Mouse (Mus musculus) central nervous system, embryonic 11.5 days (tissue): ENCODE measurements around the gene Gja4. TPM values are rescaled to one million over a fixed set of nuclear protein-coding genes. Genes with fewer than 3 reads are reported as not detected.

Source experiments
- polyA plus RNA-seq: library from polyadenylated mRNA; depleted of rRNA; stranded (reverse); fragments of >200 nt; gene quantifications from 2 replicates; pipeline ENCODE4 v1.2.3, GENCODE M21; 2012; rRNA removed

Gja4 gene
- 13.9 and 17.1 TPM in 2 replicates for polyA plus RNA-seq

DNA sequence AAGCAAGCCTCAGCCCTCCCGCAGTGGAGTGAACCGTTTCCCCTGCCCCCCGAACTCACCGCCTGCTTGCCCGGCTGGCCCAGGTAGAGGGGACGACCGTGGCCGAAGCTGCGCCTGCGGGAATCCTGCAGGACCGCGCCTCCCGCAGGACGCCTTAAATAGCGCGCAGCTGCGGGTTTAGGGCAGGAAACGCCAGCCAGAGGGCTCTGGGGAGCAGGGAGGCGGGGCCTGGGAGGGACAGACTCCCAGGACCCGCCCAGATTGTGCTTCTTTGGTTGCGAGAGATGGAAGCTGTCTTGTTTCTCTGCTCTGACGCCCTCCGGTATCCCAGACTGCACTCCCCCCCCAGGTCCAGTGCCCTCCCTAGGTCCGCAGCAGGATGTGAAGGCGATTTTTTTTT is at the start of gene Gja4:
TSS of gene Gja4 (minus strand) at position 179 of the 400 bp plus-strand sequence.

DNA sequence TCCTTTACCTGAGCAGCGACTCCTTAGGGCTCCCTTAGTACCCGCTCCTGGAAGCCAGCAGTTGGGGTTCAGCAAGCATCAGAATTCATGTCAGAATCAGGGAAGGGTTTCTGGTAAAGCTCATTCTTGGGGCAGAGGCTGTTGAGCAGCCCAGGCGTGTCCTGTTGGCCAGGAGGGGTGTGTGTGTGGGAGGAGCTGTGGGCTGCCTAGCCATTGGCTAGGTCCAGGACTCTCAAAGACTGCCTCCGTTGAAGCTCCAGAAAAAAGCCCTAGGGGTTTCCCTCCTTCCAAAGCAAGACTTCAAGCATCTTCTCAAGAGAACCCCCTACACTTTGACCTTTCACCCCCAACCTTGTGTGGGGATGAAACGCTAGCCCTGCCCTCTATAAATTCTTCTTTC is 44.2 kb upstream of the Gja4 start, which contains the start of gene Gjb5:
TSS of gene Gjb5 (minus strand) at position 164 of the 400 bp plus-strand sequence.

DNA sequence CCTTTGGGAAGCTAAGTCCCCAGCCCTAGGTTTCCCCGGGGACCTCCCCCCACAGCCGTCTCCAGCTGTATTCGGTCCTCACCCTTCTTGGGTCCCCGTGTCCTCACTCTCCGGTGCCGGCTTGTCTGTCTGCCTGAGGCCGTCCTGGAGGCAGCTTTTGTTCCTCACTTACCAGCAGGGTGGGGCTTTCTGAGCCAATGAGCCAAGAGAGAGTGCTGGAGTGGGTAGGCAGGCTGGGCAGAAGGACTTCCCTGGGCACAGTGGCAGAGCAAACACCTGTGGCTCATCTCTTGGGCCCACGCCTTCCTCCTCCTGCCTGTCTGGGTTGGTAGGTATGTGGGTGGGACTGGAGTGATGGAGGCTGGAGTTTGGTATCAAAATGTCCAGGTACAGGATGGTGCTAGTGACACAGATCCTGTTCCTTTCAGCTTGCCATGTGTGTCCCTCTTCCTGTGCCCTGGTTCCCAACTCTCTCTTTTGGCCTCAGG is 40.2 kb upstream of the Gja4 start, which contains the start of gene Gjb4:
TSS of gene Gjb4 (minus strand) at position 131 of the 488 bp plus-strand sequence.

DNA sequence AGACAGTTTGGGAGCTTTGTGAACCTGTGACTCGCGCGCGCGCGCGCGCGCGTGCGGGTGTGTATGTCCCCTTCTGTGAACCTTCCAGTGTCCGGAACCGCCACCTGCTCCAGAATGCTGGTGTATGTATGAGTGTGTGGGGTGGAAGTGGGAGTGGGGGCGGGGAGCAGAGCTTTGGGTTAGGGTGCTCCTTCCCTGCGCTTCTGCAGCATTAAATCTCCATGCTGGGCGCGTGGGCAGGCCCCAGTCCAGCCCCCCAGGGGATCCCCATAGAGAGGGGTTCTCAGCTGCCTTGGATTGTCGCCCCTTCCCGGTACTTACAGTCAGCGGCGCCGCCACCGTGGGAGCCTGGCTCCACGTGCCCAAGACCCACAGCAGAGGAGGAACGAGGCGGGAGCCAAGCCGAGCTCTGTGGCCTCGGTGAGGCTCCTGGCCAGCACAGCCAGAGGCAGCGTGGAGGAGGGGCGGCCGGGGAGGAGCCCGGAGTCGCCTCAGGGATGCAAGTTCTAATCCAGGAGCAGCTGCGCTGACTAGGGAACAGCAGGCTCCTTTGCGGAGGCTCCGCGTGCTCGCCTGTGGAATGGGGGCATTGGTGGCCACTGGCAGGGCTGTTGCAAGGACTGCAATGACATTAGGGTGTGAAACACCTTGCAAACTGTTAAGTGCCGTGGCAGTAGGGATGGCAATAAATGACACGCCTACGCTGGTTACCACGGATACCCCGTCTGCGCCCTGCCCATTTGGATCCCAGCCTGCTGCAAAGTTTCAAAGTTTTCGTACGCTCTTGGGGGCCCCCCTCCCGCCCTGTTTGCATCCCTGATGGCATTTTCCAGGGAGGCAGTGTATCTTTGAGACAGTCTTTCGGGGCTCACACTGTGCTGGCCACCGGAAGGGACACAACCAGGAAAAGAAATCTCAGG is 16.6 kb upstream of the Gja4 start, which contains the start of gene Gjb3:
TSS of gene Gjb3 (minus strand) at position 664 of the 920 bp plus-strand sequence.

Other genes starting within 250 kb of the Gja4 start
- gene Zmym6, start 236.7 kb downstream of the Gja4 start, polyA plus RNA-seq: 26.3 and 35.2 TPM in 2 replicates
- gene Tmem35b, start 190.3 kb downstream of the Gja4 start, polyA plus RNA-seq: 8.6 and 15.0 TPM in 2 replicates
- 4.6 and 6.1 TPM in 2 replicates for gene Dlgap3, start 144.8 kb downstream of the Gja4 start, polyA plus RNA-seq
- gene Smim12, start 70.3 kb downstream of the Gja4 start, polyA plus RNA-seq: 34.3 and 40.8 TPM in 2 replicates
- 0.22 and 1.0 TPM in 2 replicates for gene Gjb3, start 16.8 kb upstream of the Gja4 start, polyA plus RNA-seq
- gene Gjb4, start 40.0 kb upstream of the Gja4 start, polyA plus RNA-seq: 0.06 TPM in 1 of 2 replicates, not detected in the other
- 0.23 and 0.57 TPM in 2 replicates for gene Gjb5, start 44.1 kb upstream of the Gja4 start, polyA plus RNA-seq